Mouse (Mus musculus): ENCODE results near the gene Ptprn2. TPM values are rescaled to one million over a fixed set of nuclear protein-coding genes. Genes with fewer than 3 reads are reported as not detected.

Ptprn2 gene
- total RNA-seq, 2 experiments from 2014 or later, result not detected

DNA sequence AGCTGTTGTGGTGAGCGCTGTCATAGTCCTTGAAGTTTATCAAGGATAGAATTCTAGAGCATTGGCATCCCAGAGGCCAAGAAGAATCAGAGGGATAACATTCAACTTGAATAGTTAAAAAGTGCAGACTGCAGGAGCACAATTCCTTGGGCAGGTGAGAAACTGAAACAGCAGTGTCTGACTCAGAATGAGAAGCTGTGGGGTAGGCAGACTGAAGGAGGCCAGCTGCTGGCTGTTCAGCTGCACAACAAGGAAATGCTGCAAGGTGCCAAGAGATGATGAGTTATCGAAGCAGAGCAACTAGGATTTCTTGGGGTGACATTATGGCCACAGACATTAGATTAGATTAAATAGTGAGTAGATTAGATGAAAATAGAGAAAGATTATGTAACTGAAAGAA lies 260.9 kb downstream of the Ptprn2 start:
- intact Hi-C loops (cut with DNase I), result no loop called here
- DNase-seq (ENCODE audit: low spot score), result no peak

DNA sequence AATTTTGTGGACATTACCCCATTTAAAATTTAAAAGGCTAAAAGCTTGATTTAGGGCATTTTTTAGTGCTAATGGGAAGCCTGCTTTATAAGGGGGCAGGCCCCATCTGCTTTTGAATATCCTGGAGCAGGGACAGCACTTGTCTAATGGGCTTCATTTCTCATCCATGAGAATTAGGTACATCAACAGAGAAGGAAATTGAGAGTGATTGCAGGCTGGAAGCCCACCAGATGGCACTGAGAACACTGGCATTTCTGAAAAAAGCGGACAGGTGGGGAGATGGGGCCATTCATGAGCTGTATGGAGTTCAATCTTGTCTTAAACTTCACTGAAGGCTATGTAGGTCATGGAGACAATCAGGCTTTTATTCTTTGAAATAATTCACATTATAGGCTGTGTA lies 267.3 kb downstream of the Ptprn2 start:
- DNase-seq (ENCODE audit: low spot score), result no peak
- intact Hi-C loops (cut with DNase I), result no loop called here

DNA sequence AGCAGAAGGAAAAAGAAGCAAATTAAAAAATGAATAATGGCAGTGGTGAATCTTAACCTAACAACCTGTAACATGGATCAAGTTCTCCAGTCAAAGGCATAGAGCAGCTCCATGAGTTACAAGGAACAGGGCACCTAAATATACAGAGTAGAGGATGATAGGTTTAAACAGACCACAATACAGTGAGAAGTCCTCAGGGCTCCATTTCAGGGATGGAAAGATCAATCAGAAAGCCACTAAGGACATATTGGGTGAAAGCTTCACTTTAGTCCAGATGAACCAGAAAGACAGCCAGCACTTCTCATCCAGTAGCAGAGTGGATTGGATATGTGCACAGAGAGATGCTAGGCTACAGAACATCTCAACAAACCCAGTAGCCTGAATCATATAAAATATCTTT lies 278.4 kb downstream of the Ptprn2 start:
- intact Hi-C loops (cut with DNase I), result no loop called here

DNA sequence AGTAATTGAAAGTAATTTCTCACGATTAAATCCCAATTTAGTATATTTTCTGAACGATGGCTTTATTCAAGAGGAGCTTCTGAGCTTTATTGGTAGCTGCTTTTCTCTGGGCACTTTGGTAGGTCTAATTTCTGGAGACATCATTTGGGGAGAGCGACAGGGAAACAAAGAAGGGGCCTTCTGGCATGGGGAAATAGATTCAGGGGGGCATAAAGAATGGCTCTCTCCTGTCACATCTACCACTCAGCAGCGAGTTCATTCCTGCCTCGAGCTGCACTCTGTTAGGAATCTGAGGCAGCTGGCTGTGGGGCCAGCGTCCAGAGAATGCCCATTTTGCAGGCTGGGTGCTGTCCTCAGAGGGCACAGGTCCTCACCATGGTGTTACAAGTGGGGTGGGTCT lies 285.4 kb downstream of the Ptprn2 start:
- intact Hi-C loops (cut with DNase I), result no loop called here
- no peak for DNase-seq (ENCODE audit: low spot score)

More for the DNA sequence above, 278.4 kb downstream of the Ptprn2 start:
- no peak for DNase-seq (ENCODE audit: low spot score)

DNA sequence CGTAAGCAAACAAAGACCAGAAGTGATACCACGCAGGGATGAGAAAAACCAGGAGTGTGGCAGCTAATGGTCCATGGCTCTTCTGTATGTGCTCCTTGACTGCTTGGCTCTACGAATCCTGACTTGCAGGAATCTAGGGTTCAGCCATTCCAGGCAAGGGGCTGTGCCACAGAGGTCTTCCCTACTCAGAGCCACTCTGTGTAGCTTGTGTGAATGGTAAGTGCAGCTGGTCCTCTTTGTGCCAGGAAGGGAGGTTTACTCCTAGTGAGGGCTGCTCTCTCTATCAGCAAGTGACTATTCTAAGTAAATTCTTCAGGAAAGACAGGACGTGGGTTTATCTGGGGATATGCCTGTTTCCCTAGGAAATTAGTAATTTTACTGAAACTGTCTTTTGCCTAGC lies 286.0 kb downstream of the Ptprn2 start:
- DNase-seq (ENCODE audit: low spot score), result no peak
- intact Hi-C loops (cut with DNase I), result no loop called here

DNA sequence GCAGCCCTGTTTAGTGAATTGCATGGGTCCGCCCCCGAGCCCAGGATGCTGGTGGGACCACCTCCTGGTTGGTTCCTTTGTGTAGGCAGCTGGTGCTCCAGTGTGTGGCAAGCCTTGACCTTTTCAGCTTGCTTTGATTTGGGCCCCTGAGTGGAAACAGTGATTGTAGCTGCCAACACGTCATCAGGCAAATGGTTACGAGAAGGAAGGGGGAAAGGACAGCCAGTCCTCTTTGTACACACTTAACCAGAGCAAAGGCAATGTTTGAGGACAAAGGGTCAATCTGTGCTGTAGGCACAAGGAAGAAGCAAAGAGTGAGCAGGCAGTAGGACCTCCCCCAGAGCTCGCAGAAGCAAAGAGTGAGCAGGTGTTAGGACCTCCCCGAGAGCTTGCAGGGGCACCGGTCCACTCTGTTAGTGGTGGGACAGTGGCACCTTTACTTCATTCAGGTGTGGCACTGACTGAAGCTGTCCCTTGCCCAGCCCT lies 286.6 kb downstream of the Ptprn2 start:
- DNase-seq (ENCODE audit: low spot score), result no peak
- intact Hi-C loops (cut with DNase I), result no loop called here

DNA sequence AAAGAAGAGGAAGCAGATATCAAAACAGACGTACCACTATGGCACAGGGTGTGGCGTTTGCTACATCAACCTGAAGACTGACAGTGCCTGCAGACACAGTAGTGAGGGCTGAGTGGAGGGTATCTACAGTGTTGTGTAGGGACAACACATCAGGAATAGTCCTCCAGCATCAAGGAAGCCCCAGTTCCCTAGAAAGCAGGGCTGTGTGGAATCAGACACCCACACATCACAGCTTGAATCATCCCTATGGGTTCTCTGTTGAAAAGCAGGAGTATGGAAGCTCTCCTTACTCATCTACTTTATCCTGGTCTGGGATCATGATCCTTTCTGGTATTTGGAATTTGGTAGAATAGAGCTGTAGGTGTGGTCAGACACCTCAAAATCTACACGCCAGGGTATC lies 287.8 kb downstream of the Ptprn2 start:
- intact Hi-C loops (cut with DNase I), result no loop called here
- DNase-seq (ENCODE audit: low spot score), result no peak

DNA sequence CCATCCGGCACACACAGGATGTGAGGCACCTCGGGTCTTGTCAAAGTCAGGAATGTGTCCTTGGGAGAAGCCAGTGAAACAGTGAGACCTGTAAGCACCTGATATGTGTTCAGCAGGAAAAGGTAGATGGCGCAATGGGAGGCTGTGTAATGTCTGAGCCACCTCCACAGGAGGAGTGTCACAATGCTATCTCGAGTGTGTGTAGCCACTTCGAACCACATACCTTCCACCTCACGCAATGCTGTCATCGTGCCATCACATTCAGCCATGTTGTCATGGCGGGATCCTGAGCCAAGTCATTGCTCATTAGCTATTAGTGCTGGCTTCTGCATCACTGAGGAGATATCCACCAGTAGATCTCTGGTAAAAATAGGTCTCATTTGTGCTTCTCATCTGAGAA lies 290.9 kb downstream of the Ptprn2 start:
- intact Hi-C loops (cut with DNase I), result no loop called here
- no peak for DNase-seq (ENCODE audit: low spot score)

DNA sequence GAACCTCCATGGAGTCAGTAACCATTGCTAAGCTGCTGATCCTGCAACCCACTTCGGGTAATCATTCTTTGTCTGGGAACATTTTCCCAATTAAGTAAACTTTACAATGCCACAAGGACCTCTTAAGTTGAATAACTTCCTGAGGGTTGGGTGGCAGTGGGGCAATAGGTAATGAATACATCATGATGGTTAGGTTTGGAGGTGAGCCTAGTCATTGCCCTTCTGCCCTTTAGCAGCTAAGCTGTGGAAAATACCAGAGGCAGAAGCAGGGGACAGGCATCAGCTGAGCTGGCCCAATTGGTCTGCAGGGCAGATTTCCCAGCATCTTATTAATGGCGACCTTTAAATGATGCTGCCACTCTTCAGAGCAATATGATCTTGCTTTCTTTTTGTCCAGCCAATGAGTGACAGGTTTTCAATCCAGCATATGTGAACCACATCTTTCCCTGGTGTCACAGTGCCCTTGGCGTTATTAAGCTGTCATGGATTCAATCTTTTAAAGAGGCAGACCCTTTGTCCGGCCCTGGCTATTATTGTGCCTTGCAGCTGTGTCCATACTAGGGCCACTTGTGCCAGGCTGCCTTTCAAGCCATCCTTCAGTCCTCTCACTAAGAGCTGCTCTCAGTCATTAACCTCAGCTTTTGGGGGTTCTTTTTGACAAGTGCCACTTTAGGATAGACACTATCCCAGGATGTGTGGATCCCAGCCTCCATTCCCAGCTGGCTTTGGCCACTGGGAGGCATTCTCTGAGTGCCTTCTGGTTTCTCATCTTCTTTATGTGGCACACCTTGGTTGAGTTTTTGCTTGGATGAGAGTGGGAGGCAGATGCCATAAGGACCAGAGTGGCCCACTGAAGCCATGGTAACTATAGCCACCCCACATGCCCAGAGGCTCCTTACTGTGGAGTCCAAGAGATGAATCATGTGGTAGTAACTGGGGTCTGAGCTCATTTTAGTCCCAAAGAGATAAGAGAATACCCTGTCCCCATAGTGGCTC lies 292.9 kb downstream of the Ptprn2 start:
- intact Hi-C loops (cut with DNase I), result no loop called here
- no peak for DNase-seq (ENCODE audit: low spot score)

DNA sequence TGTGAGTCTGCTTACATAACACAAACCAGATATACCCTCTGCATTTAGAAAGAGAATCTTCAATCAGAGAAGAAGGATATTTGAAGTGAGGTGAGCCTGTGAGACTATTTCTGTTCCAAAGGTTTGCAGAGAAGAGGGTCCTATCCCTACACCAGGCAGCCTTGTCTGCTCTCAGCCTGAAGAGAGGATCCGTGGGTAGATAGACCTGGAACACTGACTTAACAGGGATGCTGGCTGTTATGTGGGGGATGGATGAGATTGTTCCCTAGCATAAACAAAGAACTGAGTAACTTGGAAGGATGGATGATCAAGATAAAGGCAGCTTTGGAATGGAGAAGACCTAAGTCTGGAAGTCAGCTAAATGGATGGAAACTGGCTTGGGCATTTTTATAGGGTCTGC lies 294.9 kb downstream of the Ptprn2 start:
- no peak for DNase-seq (ENCODE audit: low spot score)
- intact Hi-C loops (cut with DNase I), result no loop called here

DNA sequence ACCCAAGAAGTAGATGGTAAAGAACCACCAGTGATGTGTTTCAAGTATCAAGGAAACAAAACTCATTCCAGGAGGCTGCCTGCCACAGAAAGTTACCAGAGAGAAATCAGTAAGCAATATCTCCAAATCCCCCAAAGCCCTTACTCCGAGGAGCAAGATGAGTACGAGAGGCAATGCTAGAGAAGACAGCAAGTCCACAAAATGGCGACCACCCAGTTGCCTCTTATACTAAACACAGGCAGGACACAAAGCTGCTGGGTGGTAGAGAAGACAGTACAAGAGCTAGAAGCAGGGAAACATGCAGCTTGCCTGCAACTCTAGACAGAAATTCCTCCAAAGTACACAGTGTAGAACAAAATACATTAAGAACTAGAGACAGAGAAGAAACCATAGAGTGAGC lies 300.2 kb downstream of the Ptprn2 start:
- intact Hi-C loops (cut with DNase I), result no loop called here
- no peak for DNase-seq (ENCODE audit: low spot score)

DNA sequence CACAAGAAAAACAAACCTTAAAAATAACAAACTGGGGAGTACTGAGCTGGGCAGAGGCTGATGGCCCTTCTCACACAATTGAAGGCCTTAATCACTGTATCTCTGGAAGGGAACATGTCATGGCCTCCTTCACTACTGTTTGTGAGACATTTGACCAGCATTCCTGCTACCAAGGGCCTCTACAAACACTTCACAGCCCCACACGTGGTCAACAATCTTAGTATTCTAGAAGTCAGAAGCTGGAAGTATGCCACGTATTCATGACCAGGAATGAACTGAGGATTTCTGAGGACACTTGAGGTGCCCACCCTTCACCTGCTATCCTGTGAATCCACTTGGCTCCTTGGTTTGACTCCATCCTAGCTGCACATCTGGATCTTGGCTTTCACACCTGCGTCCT lies 302.8 kb downstream of the Ptprn2 start:
- intact Hi-C loops (cut with DNase I), result no loop called here
- DNase-seq (ENCODE audit: low spot score), result no peak

DNA sequence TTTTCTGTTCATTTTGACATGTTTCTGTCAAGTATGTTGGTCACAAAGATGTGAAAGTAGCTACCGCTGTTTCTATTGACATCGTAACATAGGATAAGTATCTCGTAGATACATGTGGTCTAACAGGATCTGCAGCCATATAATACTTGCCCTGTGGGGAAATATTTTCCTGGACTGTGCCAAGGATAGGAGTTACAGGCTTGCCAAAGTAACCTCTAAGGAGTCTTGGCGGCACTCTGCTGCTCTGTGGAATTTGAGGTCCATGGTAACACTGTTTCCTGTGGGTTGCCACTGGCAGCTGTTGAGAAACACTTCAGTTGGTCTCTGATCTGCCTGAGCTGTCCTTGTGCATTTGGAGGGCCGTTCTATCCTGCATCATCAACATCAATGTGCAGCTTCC lies 317.8 kb downstream of the Ptprn2 start:
- intact Hi-C loops (cut with DNase I), result no loop called here
- DNase-seq (ENCODE audit: low spot score), result no peak

DNA sequence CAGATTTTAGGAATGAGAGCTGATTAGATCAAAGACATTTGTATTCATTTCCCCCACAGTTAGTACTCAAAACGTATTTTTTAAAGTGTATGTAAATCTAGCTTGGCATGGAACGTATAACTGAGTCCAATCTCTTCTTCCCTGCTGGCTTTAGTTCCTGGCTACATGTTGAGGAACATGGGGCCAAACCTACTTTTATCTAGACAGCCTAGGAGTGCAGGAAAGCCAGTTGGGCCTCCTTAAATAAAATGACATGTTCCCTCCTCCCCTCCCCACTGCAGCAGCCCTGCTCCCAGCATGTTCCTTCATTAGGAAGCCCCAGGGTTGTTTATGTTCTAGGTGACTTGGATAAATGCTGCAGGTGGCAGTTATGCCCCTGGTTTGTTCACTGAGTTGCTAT lies 319.2 kb downstream of the Ptprn2 start:
- intact Hi-C loops (cut with DNase I), result no loop called here
- no peak for DNase-seq (ENCODE audit: low spot score)

DNA sequence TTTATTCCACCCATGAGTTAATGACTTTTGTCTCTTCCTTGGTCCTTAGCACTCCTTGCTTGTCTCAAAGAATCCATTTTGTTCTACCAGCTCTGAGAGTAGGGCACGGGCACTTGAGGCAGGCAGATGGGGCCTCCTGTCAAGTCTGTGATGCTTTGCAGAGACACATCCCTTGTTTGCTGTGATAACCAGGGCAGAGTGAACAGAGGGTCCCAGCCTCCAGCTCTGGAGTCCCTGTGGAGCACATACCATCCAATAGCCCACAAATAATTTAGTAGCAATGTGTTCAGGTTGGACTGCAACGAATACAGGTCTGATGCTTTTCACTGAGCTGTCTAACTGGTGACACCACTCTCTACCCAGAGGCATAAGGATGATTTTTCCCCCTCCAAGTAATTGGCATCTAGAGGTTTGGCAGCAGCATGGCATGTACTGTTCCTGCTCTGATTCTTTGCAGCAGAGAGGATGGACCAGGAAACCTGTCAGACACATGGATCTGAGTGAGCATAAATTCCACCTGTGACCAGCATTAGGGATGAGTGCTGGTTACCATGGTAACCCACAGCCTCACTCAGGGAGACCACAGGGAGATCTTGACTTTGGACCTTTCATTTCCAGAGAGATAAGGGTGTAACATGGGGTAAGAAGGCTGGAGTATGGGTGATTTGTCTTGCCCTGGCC lies 319.7 kb downstream of the Ptprn2 start:
- intact Hi-C loops (cut with DNase I), result no loop called here
- no peak for DNase-seq (ENCODE audit: low spot score)

DNA sequence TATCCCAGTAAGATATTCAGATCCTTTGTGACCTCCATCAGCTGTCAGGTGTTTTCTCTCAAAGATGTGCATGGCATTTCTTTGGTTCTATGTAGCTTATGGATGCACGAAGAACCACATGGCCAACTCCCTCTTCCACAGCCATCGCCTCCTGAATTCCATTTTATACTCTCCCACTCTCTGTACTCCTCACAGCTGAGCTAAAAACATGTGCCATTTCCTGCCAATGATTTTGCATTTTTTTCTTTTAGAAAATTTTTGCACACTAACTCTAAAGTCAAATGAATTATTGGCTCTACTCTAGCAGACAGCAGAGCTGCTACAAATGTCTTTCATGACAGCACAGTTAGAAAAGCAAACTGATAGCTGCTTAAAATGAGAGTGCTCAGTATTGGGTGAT lies 320.6 kb downstream of the Ptprn2 start:
- intact Hi-C loops (cut with DNase I), result no loop called here
- DNase-seq (ENCODE audit: low spot score), result no peak

DNA sequence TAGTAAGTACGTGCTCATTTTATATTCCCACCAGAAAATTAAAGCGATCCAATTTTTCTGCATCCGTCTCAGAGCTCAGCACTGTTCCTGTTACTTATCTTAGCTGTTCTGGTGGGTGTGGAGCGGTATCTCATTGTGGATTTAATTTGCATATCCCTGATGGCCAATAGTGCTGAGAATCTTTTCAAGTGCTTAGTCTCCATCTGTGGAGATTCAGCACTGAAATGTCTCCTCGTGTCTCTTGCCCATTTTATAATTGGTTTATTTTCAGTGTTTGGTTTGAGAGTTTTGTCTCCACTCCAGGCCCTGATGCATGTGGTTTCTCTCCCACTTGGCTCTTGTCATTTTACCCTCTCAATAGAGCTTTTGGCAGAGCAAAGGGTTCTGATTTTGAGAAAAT lies 327.5 kb downstream of the Ptprn2 start:
- DNase-seq (ENCODE audit: low spot score), result no peak
- intact Hi-C loops (cut with DNase I), result no loop called here

DNA sequence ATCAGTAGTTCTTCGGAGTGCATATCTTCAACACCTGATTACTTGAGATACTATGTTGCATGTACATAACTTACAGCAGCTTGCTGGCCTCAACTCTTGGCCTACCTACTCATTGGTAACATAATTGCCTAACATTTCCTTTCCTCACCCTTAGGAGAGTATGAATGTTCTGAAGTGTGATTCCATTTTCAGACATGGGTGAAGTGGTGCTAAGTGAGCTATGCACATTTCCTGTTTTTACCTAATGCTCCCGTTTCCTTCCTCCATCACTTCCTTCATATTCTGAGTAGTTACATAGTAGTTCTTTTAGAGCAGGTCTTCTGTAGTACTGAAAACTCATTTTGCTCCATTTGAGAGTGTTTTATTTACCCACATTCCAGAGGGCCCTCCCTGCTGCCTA lies 334.3 kb downstream of the Ptprn2 start:
- intact Hi-C loops (cut with DNase I), result no loop called here
- no peak for DNase-seq (ENCODE audit: low spot score)

DNA sequence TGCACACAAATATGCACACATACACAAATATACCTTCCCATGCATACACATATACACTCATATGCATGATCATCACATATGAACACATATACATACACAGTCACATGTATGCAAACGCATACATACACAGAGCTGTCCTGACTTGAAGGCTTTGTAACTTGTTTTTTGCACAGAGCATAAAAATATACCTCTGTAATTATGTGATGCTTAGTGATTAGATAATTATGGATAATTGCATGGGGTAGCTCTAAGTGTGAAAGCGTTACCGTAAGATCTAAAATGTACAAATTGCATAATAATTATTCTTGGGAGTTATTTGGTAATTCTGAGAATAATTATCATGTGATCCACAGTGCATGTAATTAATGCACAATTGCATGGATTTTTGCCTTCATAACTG lies 337.8 kb downstream of the Ptprn2 start:
- DNase-seq (ENCODE audit: low spot score), result no peak
- intact Hi-C loops (cut with DNase I), result no loop called here

DNA sequence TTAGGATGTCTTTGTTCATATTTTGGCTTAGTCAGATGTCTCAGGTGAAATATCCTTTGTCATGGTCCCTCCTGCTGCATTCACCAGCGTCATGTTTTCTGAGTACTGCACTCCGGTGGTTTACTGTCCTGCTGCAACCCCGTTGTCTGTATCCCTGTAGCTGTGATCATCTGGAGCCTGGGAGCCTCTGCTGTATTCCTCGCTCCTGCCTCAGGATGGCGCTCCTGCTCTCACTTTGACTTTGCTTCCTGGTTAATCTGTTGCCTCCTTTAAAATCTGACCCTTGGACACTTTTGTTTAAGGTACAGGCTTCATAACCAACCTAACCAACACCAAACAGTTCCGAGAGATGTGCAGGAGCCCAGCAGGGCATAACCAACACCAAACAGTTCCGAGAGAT lies 342.2 kb downstream of the Ptprn2 start:
- DNase-seq (ENCODE audit: low spot score), result no peak
- intact Hi-C loops (cut with DNase I), result no loop called here

DNA sequence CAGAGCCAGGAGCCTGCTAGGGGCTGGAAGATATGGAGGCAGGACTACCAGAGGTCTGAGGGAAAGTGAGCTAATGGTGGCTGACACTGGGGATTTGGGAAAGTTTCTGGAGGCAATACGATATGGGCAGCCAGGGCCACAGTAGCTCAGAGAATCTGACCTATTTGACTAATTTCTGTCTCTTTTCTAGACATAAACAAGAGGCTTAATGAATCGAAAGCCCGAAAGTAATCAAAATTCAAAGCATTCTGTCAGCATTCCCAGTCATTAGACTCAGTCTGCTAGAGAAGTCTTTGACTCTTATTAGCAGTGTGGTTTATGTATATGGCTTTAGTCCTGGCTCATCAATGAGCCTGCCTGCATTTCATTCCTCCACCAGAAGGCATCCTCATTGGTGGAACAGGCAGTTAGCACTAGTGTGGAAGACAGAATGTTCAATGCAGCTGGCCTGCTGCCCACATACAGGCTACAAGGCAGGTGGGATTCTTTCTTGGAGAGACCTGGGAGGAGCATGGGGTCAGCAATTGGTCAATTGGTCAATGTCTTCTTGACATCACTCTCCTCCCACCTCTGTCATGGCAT lies 353.2 kb downstream of the Ptprn2 start:
- intact Hi-C loops (cut with DNase I), result no loop called here
- DNase-seq (ENCODE audit: low spot score), result no peak
